Mouse (Mus musculus) granulocyte monocyte progenitor cell, adult 5-6 weeks (primary cell): ENCODE results near the gene Tmprss12. TPM values are rescaled to one million over a fixed set of nuclear protein-coding genes. Genes with fewer than 3 reads are reported as not detected.
A peak's percentile ranks its signal among the peaks of the same experiment; 100 is the strongest.
"Not testable (repeated sequence)": the region's sequence is repeated elsewhere in the genome, so short reads cannot be mapped to it uniquely, and the experiment has no call there.

ENCODE experiments used
- ATAC-seq: replicated peaks from 2 replicates; pipeline ENCODE4 v1.8.0; 2016; ENCODE audit warnings: mild to moderate bottlenecking, moderate TSS enrichment, inconsistent platforms; ENCODE audit not compliant: poor library complexity, severe bottlenecking
- total RNA-seq, 2 experiments: library from RNA; stranded (forward) in 1 of 2; stranded (reverse) in 1 of 2; fragments of 200-712, 200-1000 nt in 1 of 2; fragments of >200 nt in 1 of 2; fragmentation: Nextera tagmentation in 1 of 2; gene quantifications; 2 replicates each; pipeline ENCODE4 v1.2.3; 2014 to 2017

Tmprss12 gene
- total RNA-seq, 2 experiments from 2014 or later: not detected

DNA sequence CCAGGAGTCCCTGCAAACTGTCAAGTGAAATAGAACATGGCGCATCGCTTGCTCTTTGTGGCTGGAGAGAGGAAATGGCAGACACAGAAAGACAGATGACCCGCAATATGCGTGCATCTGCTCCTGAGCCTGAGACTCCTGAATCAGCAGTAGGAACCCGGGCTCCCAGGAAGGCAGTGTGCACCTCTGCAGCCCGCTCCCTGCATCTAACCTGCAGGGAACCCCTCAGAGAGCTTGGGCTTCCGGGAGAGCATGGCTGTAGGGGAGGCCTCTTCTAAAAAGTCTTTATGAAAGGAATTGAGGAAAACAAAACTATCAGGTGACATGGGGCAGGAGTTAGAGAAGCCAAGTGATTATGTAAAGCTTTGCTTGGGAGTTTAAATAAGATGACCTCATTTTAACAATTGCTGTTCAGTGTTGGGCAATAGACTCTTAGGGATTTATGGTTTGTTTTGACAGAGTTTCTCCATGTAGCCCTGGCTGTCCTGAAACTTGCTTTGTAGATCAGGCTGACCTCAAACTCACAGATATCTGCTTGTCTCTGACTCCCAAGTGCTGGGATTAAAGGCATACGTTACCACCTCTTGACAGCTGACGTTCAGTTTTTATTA lies 39.8 kb downstream of the Tmprss12 start:
- ATAC-seq: peak; percentile 47

DNA sequence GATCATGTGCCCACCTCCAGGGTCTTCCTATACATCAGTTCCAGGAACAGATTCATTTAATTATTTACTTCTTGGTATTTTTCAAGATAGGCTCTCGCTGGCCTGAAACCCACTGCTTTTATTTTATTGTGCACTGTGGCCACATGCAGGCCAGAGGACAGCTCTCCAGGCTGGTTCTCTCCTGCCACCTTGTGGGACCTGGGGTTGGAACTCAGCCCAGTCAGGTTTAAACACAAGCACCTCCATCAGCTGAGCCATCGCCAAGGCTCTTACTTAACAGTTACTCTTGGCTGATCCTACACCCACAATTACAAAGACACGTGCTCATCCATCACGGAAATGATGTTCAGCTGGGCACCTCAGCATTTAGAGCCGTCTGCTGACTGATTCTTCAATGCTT lies 40.5 kb downstream of the Tmprss12 start:
- ATAC-seq: no peak

GRCm38 (mm10) chr15:100324021-100324591 lies 43.5 kb downstream of the Tmprss12 start:
- peak; percentile 91 for ATAC-seq

GRCm38 (mm10) chr15:100325235-100325634 lies 44.6 kb downstream of the Tmprss12 start:
- ATAC-seq: no peak

DNA sequence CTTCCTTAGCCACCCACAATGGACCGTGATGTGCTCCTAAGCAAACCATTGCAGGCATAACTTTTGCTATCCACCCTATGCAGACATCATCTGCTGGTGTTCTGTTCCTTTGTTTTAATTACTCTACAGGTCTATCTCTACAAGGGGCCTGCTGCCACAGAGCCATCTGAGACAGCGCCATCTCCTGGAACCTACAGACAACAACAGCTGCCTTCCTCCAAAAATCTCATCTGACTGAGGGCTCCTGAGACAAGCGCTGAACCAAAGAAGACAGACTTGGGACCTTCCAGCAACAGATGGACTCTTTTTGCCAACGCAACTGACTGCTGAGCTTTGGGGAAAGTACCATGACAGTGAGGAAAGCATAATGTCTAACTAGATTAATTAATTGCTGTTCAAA lies 47.5 kb downstream of the Tmprss12 start:
- not testable (repeated sequence) for ATAC-seq

DNA sequence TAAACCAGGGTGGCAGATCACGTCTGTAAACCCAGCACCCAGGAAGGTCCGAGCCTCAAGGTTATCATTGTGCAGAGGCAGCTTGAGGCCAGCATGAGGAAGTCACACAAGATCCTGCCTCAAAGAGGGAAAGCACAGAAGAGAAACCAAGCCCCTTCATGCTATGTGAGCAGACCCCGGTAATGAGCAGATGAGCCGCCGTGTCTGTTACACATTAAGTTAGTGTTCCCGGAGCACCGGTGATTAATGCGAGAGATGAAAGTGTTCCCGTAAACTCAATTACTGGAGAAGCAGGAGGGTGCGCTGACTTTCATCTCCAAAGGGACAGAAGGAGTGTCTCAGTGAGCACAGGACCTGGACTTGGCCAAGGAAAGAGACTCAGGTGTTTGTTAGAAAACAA lies 48.7 kb downstream of the Tmprss12 start:
- ATAC-seq: not testable (repeated sequence)

DNA sequence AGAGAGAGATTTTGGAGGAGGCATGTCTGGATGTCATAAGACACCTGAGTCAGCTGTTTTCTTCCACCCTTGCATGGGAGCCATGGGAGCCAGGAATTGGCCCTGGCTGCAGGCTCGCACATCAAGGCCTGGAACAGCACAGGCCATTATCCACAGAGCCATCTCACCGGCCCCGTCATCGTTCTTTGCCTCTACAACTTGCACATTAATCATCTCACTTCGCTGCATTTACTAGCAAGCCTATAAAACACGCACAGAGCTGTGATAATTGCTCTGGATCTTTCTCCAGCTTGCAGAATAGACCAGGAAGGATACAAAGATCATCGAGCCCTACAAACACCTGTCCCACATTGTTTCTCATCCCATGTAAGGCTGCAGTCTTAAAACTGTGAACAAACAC lies 50.1 kb downstream of the Tmprss12 start:
- no peak for ATAC-seq

GRCm38 (mm10) chr15:100332077-100332961 lies 51.7 kb downstream of the Tmprss12 start:
- peak; percentile 77 for ATAC-seq

- ATAC-seq: no peak
Observed at GRCm38 (mm10) chr15:100334629-100335028, 54.0 kb downstream of the Tmprss12 start, which contains the start of gene Mettl7a3. Mettl7a3 (plus strand) TSS chr15:100334929.

- ATAC-seq: not testable (repeated sequence)
Observed at GRCm38 (mm10) chr15:100337328-100337727, 56.7 kb downstream of the Tmprss12 start.

DNA sequence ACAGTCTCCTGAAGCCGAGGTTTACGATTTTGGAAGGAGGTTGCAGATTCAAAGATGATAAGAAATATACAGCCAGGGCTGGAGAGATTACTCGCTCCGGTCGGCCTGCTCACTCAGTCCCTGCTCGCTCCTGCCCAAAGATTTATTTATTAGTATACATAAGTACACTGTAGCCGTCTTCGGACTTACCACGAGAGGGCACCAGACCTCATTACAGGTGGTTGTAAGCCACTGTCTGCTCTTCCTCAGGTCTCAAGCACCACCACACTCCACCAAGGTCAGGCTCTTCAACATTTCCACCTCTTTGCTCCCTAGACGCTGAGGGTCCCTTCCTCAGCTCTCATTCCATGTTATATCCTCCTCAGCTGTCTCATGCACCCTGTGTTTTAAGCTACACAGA lies 57.2 kb downstream of the Tmprss12 start:
- ATAC-seq: peak; percentile 77

DNA sequence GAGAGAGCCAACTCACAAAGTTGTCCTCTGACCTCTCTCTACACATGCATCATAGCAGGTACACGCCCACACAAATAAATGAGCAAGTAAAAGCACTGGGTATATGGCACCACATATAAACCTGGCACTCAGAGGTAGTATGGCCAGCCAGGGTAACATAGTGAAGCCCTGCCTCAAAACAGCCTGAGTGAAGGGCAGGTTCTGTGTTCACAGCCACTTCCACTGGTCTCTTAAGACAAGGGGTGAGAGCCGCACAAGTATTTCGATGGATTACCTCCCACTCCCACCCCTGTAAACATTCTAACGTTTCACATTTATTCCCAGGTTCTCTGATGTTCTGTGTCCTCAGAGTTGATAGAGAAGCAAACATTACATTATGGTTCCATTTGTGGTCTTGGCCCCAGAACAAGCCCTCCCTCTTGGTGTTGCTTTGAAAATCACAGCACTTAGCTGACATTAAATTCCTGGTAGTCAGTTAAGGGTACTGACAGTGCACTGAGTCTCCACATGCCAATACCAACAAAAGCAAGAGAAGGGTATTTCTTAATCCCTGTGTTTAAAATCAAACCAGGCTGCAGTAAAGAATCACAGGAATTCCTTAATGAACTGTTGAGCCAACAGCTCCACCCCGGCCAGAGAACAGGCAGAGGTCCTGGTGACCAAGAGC lies 60.8 kb downstream of the Tmprss12 start:
- ATAC-seq: not testable (repeated sequence)

Other genes with a start within 250 kb of the Tmprss12 start
- gene Dip2b, start 242.2 kb upstream of the Tmprss12 start, total RNA-seq (2014; fragmentation: Nextera tagmentation): 13.3 and 23.3 TPM in 2 replicates
- gene Dip2b, start 242.2 kb upstream of the Tmprss12 start, total RNA-seq (2017): 11.0 and 11.9 TPM in 2 replicates
- gene Atf1, start 53.0 kb upstream of the Tmprss12 start, total RNA-seq (2014; fragmentation: Nextera tagmentation): 56.7 and 75.0 TPM in 2 replicates
- gene Atf1, start 53.0 kb upstream of the Tmprss12 start, total RNA-seq (2017): 62.3 and 63.0 TPM in 2 replicates
- gene Mettl7a1, start 23.3 kb downstream of the Tmprss12 start, total RNA-seq (2014; fragmentation: Nextera tagmentation): 24.4 and 27.4 TPM in 2 replicates
- 50.9 and 53.6 TPM in 2 replicates for gene Mettl7a1, start 23.3 kb downstream of the Tmprss12 start, total RNA-seq (2017)
- not detected in 2 replicates for gene Mettl7a3, start 54.1 kb downstream of the Tmprss12 start, total RNA-seq (2014; fragmentation: Nextera tagmentation)
- gene Mettl7a3, start 54.1 kb downstream of the Tmprss12 start, total RNA-seq (2017): not detected in 2 replicates
- gene Methig1, start 72.3 kb downstream of the Tmprss12 start, total RNA-seq (2014; fragmentation: Nextera tagmentation): not detected in 2 replicates
- gene Methig1, start 72.3 kb downstream of the Tmprss12 start, total RNA-seq (2017): not detected in 2 replicates
- gene Mettl7a2, start 72.4 kb downstream of the Tmprss12 start, total RNA-seq (2014; fragmentation: Nextera tagmentation): not detected in 2 replicates
- gene Mettl7a2, start 72.4 kb downstream of the Tmprss12 start, total RNA-seq (2017): not detected in 2 replicates
- gene Higd1c, start 83.7 kb downstream of the Tmprss12 start, total RNA-seq (2014; fragmentation: Nextera tagmentation): not detected in 2 replicates
- not detected in 2 replicates for gene Higd1c, start 83.7 kb downstream of the Tmprss12 start, total RNA-seq (2017)
- not detected in 2 replicates for gene Gm5475, start 141.3 kb downstream of the Tmprss12 start, total RNA-seq (2014; fragmentation: Nextera tagmentation)
- not detected in 2 replicates for gene Gm5475, start 141.3 kb downstream of the Tmprss12 start, total RNA-seq (2017)
- gene Slc11a2, start 144.2 kb downstream of the Tmprss12 start, total RNA-seq (2014; fragmentation: Nextera tagmentation): 10.2 and 10.3 TPM in 2 replicates
- gene Slc11a2, start 144.2 kb downstream of the Tmprss12 start, total RNA-seq (2017): 8.6 and 8.9 TPM in 2 replicates
- 42.5 and 46.2 TPM in 2 replicates for gene Letmd1, start 188.2 kb downstream of the Tmprss12 start, total RNA-seq (2014; fragmentation: Nextera tagmentation)
- gene Letmd1, start 188.2 kb downstream of the Tmprss12 start, total RNA-seq (2017): 25.7 and 34.0 TPM in 2 replicates
- 1.1 and 2.5 TPM in 2 replicates for gene Csrnp2, start 214.7 kb downstream of the Tmprss12 start, total RNA-seq (2014; fragmentation: Nextera tagmentation)
- 1.6 and 2.0 TPM in 2 replicates for gene Csrnp2, start 214.7 kb downstream of the Tmprss12 start, total RNA-seq (2017)